Mouse (Mus musculus) lung, postnatal 0 days (tissue): ENCODE results near the gene Gm9821. TPM values are rescaled to one million over a fixed set of nuclear protein-coding genes. Genes with fewer than 3 reads are reported as not detected.
A peak's percentile ranks its signal among the peaks of the same experiment; 100 is the strongest.

Experiments
- ATAC-seq: fragments of 200-750 bp; cut with Nextera tagmentation; 2 replicates; pipeline ENCODE4 v1.8.0; 2017; ENCODE audit warnings: moderate library complexity
- DNase-seq: peaks from one replicate; pipeline ENCODE4 v3.0.0-alpha.2; 2016; ENCODE audit warnings: low spot score
- H3K27ac ChIP-seq: fragments of 300-500 bp; sonication (generic); 2 replicates; pipeline ENCODE4 v1.5.1; 2014; ENCODE audit warnings: antibody characterized with exemption, mild to moderate bottlenecking, low read length, mixed read lengths
- H3K27me3 ChIP-seq: fragments of 300-500 bp; sonication (generic); replicated peaks from 2 replicates; pipeline ENCODE4 v1.6.1; 2014; ENCODE audit warnings: low read length, mixed read lengths; ENCODE audit not compliant: insufficient read depth
- H3K36me3 ChIP-seq: fragments of 300-500 bp; sonication (generic); 2 replicates; pipeline ENCODE4 v1.6.1; 2014; ENCODE audit warnings: low read length, mixed read lengths; ENCODE audit not compliant: insufficient read depth
- H3K4me1 ChIP-seq: fragments of 300-500 bp; sonication (generic); 2 replicates; pipeline ENCODE4 v1.6.1; 2014; ENCODE audit warnings: antibody characterized with exemption, low read depth, low read length, mixed read lengths; ENCODE audit not compliant: insufficient read depth
- H3K4me2 ChIP-seq: fragments of 300-500 bp; sonication (generic); replicated peaks from 2 replicates; pipeline ENCODE4 v1.6.1; 2014; ENCODE audit warnings: low read depth, mild to moderate bottlenecking, low read length, moderate library complexity, mixed read lengths
- H3K4me3 ChIP-seq: fragments of 300-500 bp; sonication (generic); 2 replicates; pipeline ENCODE4 v1.5.1; 2014; ENCODE audit warnings: low read depth, low read length
- H3K9ac ChIP-seq: fragments of 300-500 bp; sonication (generic); replicated peaks from 2 replicates; pipeline ENCODE4 v1.6.1; 2014; ENCODE audit warnings: low read depth, mild to moderate bottlenecking
- H3K9me3 ChIP-seq: fragments of 300-500 bp; sonication (generic); 2 replicates; pipeline ENCODE4 v1.6.1; 2016; ENCODE audit warnings: low read length, mixed read lengths
- CTCF ChIP-seq: IDR thresholded peaks from 2 replicates; pipeline ENCODE4 v1.5.1; 2016; ENCODE audit warnings: antibody characterized with exemption, mild to moderate bottlenecking
- EP300 ChIP-seq: IDR thresholded peaks from 2 replicates; pipeline ENCODE4 v1.6.1; 2016; ENCODE audit warnings: antibody characterized with exemption, mild to moderate bottlenecking, control low read depth
- WGBS: fragments of 180-500 bp; shearing (Covaris S2); extraction: QIAGEN DNeasy Blood & Tissue Kit; methylation state at CpG from one replicate; pipeline ENCODE4 v1.1.7; 2014; 5-methylcytosine and 5-hydroxymethylcytosine counted together
- polyA plus RNA-seq: library from polyadenylated mRNA; unstranded; fragments of >200 nt; fragmentation: Nextera tagmentation; extraction: Ambion mirVana; gene quantifications from 2 replicates; pipeline ENCODE4 v1.2.1, GENCODE M21; 2015

The Gm9821 gene
- polyA plus RNA-seq, 1 experiment from 2014 or later: 0.14 TPM

- Histone ChIP-seq H3K36me3 (no peaks in the 10 kb centered on the region), H3K4me1 (peaks cover 12% of the 10 kb centered on the region), H3K9me3 (no peaks in the 10 kb centered on the region), H3K27ac (no peak overlapping the region), H3K4me2 (no peak overlapping the region), H3K4me3 (no peak overlapping the region), H3K9ac (no peak overlapping the region), H3K27me3 (peaks cover 36% of the 10 kb centered on the region)
- no peak for ATAC-seq
- DNase-seq: no peak
- TF ChIP-seq CTCF (no peak), EP300 (no peak)
- 68% methylated on average over 1 of the region's 1 CpGs for WGBS
Observed at GRCm38 (mm10) chr2:91924726-91925125, 20.8 kb upstream of the Gm9821 start.

GRCm38 (mm10) chr2:91925442-91925841, 20.1 kb upstream of the Gm9821 start:
- DNase-seq (no peak), ATAC-seq (no peak)
- H3K27me3 ChIP-seq: peaks cover 36% of the 10 kb centered on the region
- no peaks in the 10 kb centered on the region for H3K36me3 ChIP-seq
- no peak overlapping the region for H3K4me2 ChIP-seq
- no peak overlapping the region for H3K4me3 ChIP-seq
- no peaks in the 10 kb centered on the region for H3K9me3 ChIP-seq
- peaks cover 15% of the 10 kb centered on the region for H3K4me1 ChIP-seq
- H3K9ac ChIP-seq: no peak overlapping the region
- TF ChIP-seq EP300 (no peak), CTCF (no peak)
- 68% methylated on average over 15 of the region's 15 CpGs for WGBS
- H3K27ac ChIP-seq: no peak overlapping the region

GRCm38 (mm10) chr2:91926949-91927348, 18.6 kb upstream of the Gm9821 start, which contains the start of gene Chrm4:
TSS of gene Chrm4 (plus strand) at chr2:91927249.
- H3K36me3 ChIP-seq: no peaks in the 10 kb centered on the region
- H3K4me2 ChIP-seq: 0 out of 2 replicates have a peak within 1 kb of the TSS, but pooled peaks have one; percentile 30
- no peak within 1 kb of the TSS for H3K9ac ChIP-seq
- H3K4me1 ChIP-seq: peaks cover 22% of the 10 kb centered on the region
- DNase-seq: no peak
- ATAC-seq: no peak
- TF ChIP-seq EP300 (no peak), CTCF (no peak)
- H3K4me3 ChIP-seq: no peak within 1 kb of the TSS
- WGBS: 76% methylated on average over 3 of the region's 3 CpGs
- peaks cover 21% of the 10 kb centered on the region for H3K27me3 ChIP-seq
- H3K27ac ChIP-seq: no peak within 1 kb of the TSS
- H3K9me3 ChIP-seq: no peaks in the 10 kb centered on the region

- no peaks in the 10 kb centered on the region for H3K36me3 ChIP-seq
- peaks cover 18% of the 10 kb centered on the region; the same call in 1 of the 2 replicates for H3K4me1 ChIP-seq
- H3K4me2 ChIP-seq: 0 out of 2 replicates have a peak overlapping the region, but pooled peaks have one; percentile 30
- H3K9ac ChIP-seq: no peak overlapping the region
- H3K4me3 ChIP-seq: no peak overlapping the region
- DNase-seq (peak; percentile 78), ATAC-seq (peak; percentile 19; the same call in 1 of the 2 replicates)
- peak; percentile 79 for TF ChIP-seq CTCF
- TF ChIP-seq EP300: no peak
- no peak overlapping the region for H3K27ac ChIP-seq
- no peaks in the 10 kb centered on the region for H3K9me3 ChIP-seq
- 45% methylated on average over 34 of the region's 34 CpGs for WGBS
- H3K27me3 ChIP-seq: peaks cover 11% of the 10 kb centered on the region; the same call in 1 of the 2 replicates
Observed at GRCm38 (mm10) chr2:91927826-91928533, 17.5 kb upstream of the Gm9821 start.

GRCm38 (mm10) chr2:91928534-91929350, 16.8 kb upstream of the Gm9821 start:
- Histone ChIP-seq H3K27ac (no peak overlapping the region), H3K9ac (no peak overlapping the region), H3K4me3 (no peak overlapping the region), H3K9me3 (no peaks in the 10 kb centered on the region), H3K27me3 (peaks cover 3% of the 10 kb centered on the region; the same call in 1 of the 2 replicates), H3K36me3 (no peaks in the 10 kb centered on the region), H3K4me2 (no peak overlapping the region), H3K4me1 (peaks cover 14% of the 10 kb centered on the region; the same call in 1 of the 2 replicates)
- ATAC-seq (no peak), DNase-seq (no peak)
- WGBS: 72% methylated on average over 23 of the region's 23 CpGs
- TF ChIP-seq EP300 (no peak), CTCF (no peak)

GRCm38 (mm10) chr2:91929455-91929854, 16.0 kb upstream of the Gm9821 start:
- DNase-seq: no peak
- 57% methylated on average over 3 of the region's 3 CpGs for WGBS
- Histone ChIP-seq H3K4me3 (no peak overlapping the region), H3K36me3 (0 out of 2 replicates have a peak, but pooled peaks cover under 1% of the 10 kb centered on the region), H3K9ac (no peak overlapping the region), H3K4me2 (no peak overlapping the region), H3K27me3 (no peaks in the 10 kb centered on the region; the same call in 1 of the 2 replicates), H3K9me3 (no peaks in the 10 kb centered on the region), H3K27ac (no peak overlapping the region), H3K4me1 (peaks cover 13% of the 10 kb centered on the region; the same call in 1 of the 2 replicates)
- TF ChIP-seq EP300 (no peak), CTCF (no peak)
- no peak for ATAC-seq
